Mouse (Mus musculus): ENCODE data around the gene Ccdc78.

The Ccdc78 gene

GRCm38 (mm10) chr17:25833961-25834594, 47.7 kb downstream of the Ccdc78 start:
- no peak for DNase-seq (ENCODE audit: low spot score)

GRCm38 (mm10) chr17:25834595-25835222, 48.3 kb downstream of the Ccdc78 start:
- DNase-seq (ENCODE audit: low spot score) = no peak

- DNase-seq (ENCODE audit: low spot score) = no peak
Observed at GRCm38 (mm10) chr17:25835301-25835700, 48.9 kb downstream of the Ccdc78 start.

GRCm38 (mm10) chr17:25835816-25836215, 49.4 kb downstream of the Ccdc78 start:
- DNase-seq (ENCODE audit: low spot score) = no peak

- no peak for DNase-seq (ENCODE audit: low spot score)
Observed at GRCm38 (mm10) chr17:25836397-25837075, 50.2 kb downstream of the Ccdc78 start.

- peak; percentile 84 for DNase-seq (ENCODE audit: low spot score)
Observed at GRCm38 (mm10) chr17:25837076-25837410, 50.7 kb downstream of the Ccdc78 start, which contains the start of gene Rhbdl1. Rhbdl1 (minus strand) TSS chr17:25837295.

- DNase-seq (ENCODE audit: low spot score) = no peak
Observed at GRCm38 (mm10) chr17:25837533-25837932, 51.2 kb downstream of the Ccdc78 start.

- no peak for DNase-seq (ENCODE audit: low spot score)
Observed at GRCm38 (mm10) chr17:25838904-25839303, 52.5 kb downstream of the Ccdc78 start.

- no peak for DNase-seq (ENCODE audit: low spot score)
Observed at GRCm38 (mm10) chr17:25839455-25840235, 53.3 kb downstream of the Ccdc78 start.

All from embryo, embryonic 10 days (tissue).